Mouse (Mus musculus): Measurements from ENCODE around the gene Ubl7. TPM values are rescaled to one million over a fixed set of nuclear protein-coding genes. Genes with fewer than 3 reads are reported as not detected.
A peak's percentile ranks its signal among the peaks of the same experiment; 100 is the strongest.

Ubl7 gene
- polyA plus RNA-seq, 1 experiment from 2014 or later = 93.1 TPM

- Histone ChIP-seq H3K36me3 (ENCODE audit: control insufficient read depth, insufficient read depth, low read length) (no peaks in the 10 kb centered on the region), H3K9me3 (ENCODE audit: control insufficient read depth, low read length) (no peaks in the 10 kb centered on the region), H3K27ac (replicated peaks) (no peak overlapping the region; the same call in 1 of the 2 replicates), H3K9ac (ENCODE audit: low read length) (no peak overlapping the region), H3K4me3 (ENCODE audit: low read depth, low read length) (no peak overlapping the region), H3K27me3 (ENCODE audit: control insufficient read depth, insufficient read depth, low read length) (no peaks in the 10 kb centered on the region), H3K4me2 (replicated peaks; ENCODE audit: low read depth) (no peak overlapping the region), H3K4me1 (replicated peaks; ENCODE audit: control insufficient read depth, insufficient read depth) (peaks cover 5% of the 10 kb centered on the region; the same call in 1 of the 2 replicates)
- DNase-seq (ENCODE audit: low spot score) (no peak), ATAC-seq (ENCODE audit: low FRiP score, low TSS enrichment) (no peak)
- WGBS = 67% methylated on average over 11 of the region's 11 CpGs
- TF ChIP-seq CTCF (IDR thresholded peaks at IDR 0.05; ENCODE audit: low read depth) (no peak), EP300 (optimal IDR thresholded peaks at IDR 0.05) (no peak)
Observed at GRCm38 (mm10) chr9:57969736-57970495, 59.1 kb downstream of the Ubl7 start.

GRCm38 (mm10) chr9:57971413-57971812, 60.6 kb downstream of the Ubl7 start:
- DNase-seq (ENCODE audit: low spot score) (no peak), ATAC-seq (ENCODE audit: low FRiP score, low TSS enrichment) (no peak)
- Histone ChIP-seq H3K9me3 (ENCODE audit: control insufficient read depth, low read length) (no peaks in the 10 kb centered on the region), H3K27ac (replicated peaks) (no peak overlapping the region), H3K4me1 (replicated peaks; ENCODE audit: control insufficient read depth, insufficient read depth) (peaks cover 5% of the 10 kb centered on the region; the same call in 1 of the 2 replicates), H3K27me3 (ENCODE audit: control insufficient read depth, insufficient read depth, low read length) (no peaks in the 10 kb centered on the region), H3K36me3 (ENCODE audit: control insufficient read depth, insufficient read depth, low read length) (no peaks in the 10 kb centered on the region), H3K4me2 (replicated peaks; ENCODE audit: low read depth) (no peak overlapping the region), H3K4me3 (ENCODE audit: low read depth, low read length) (no peak overlapping the region), H3K9ac (ENCODE audit: low read length) (no peak overlapping the region)
- no peak for TF ChIP-seq EP300 (optimal IDR thresholded peaks at IDR 0.05)
- TF ChIP-seq CTCF (IDR thresholded peaks at IDR 0.05; ENCODE audit: low read depth) = no peak
- 77% methylated on average over 5 of the region's 5 CpGs for WGBS

GRCm38 (mm10) chr9:57972141-57972591, 61.4 kb downstream of the Ubl7 start:
- 58% methylated on average over 9 of the region's 9 CpGs for WGBS
- peaks cover 5% of the 10 kb centered on the region; the same call in 1 of the 2 replicates for H3K4me1 ChIP-seq (replicated peaks; ENCODE audit: control insufficient read depth, insufficient read depth)
- H3K4me3 ChIP-seq (ENCODE audit: low read depth, low read length) = no peak overlapping the region
- H3K36me3 ChIP-seq (ENCODE audit: control insufficient read depth, insufficient read depth, low read length) = no peaks in the 10 kb centered on the region
- H3K27ac ChIP-seq (replicated peaks) = peak overlapping the region; percentile 40; the same call in 1 of the 2 replicates
- ATAC-seq (ENCODE audit: low FRiP score, low TSS enrichment) (no peak), DNase-seq (ENCODE audit: low spot score) (no peak)
- H3K4me2 ChIP-seq (replicated peaks; ENCODE audit: low read depth) = no peak overlapping the region
- H3K27me3 ChIP-seq (ENCODE audit: control insufficient read depth, insufficient read depth, low read length) = no peaks in the 10 kb centered on the region
- no peak for TF ChIP-seq CTCF (IDR thresholded peaks at IDR 0.05; ENCODE audit: low read depth)
- no peak for TF ChIP-seq EP300 (optimal IDR thresholded peaks at IDR 0.05)
- H3K9ac ChIP-seq (ENCODE audit: low read length) = no peak overlapping the region
- no peaks in the 10 kb centered on the region for H3K9me3 ChIP-seq (ENCODE audit: control insufficient read depth, low read length)

GRCm38 (mm10) chr9:57972776-57973439, 62.1 kb downstream of the Ubl7 start:
- Histone ChIP-seq H3K4me2 (replicated peaks; ENCODE audit: low read depth) (no peak overlapping the region), H3K4me3 (ENCODE audit: low read depth, low read length) (no peak overlapping the region), H3K27me3 (ENCODE audit: control insufficient read depth, insufficient read depth, low read length) (no peaks in the 10 kb centered on the region), H3K4me1 (replicated peaks; ENCODE audit: control insufficient read depth, insufficient read depth) (peaks cover 5% of the 10 kb centered on the region; the same call in 1 of the 2 replicates), H3K36me3 (ENCODE audit: control insufficient read depth, insufficient read depth, low read length) (no peaks in the 10 kb centered on the region), H3K9me3 (ENCODE audit: control insufficient read depth, low read length) (no peaks in the 10 kb centered on the region), H3K27ac (replicated peaks) (peak overlapping the region; percentile 78), H3K9ac (ENCODE audit: low read length) (no peak overlapping the region)
- no peak for TF ChIP-seq CTCF (IDR thresholded peaks at IDR 0.05; ENCODE audit: low read depth)
- ATAC-seq (ENCODE audit: low FRiP score, low TSS enrichment) = peak; percentile 68
- WGBS = 39% methylated on average over 9 of the region's 9 CpGs
- DNase-seq (ENCODE audit: low spot score) = no peak

GRCm38 (mm10) chr9:57973440-57974066, 62.8 kb downstream of the Ubl7 start:
- no peaks in the 10 kb centered on the region for H3K27me3 ChIP-seq (ENCODE audit: control insufficient read depth, insufficient read depth, low read length)
- H3K9ac ChIP-seq (ENCODE audit: low read length) = no peak overlapping the region
- ATAC-seq (ENCODE audit: low FRiP score, low TSS enrichment) (peak; percentile 86), DNase-seq (ENCODE audit: low spot score) (peak; percentile 58)
- peak overlapping the region; percentile 78 for H3K27ac ChIP-seq (replicated peaks)
- no peak overlapping the region for H3K4me3 ChIP-seq (ENCODE audit: low read depth, low read length)
- peaks cover 5% of the 10 kb centered on the region; the same call in 1 of the 2 replicates for H3K4me1 ChIP-seq (replicated peaks; ENCODE audit: control insufficient read depth, insufficient read depth)
- no peak for TF ChIP-seq EP300 (optimal IDR thresholded peaks at IDR 0.05)
- TF ChIP-seq CTCF (IDR thresholded peaks at IDR 0.05; ENCODE audit: low read depth) = no peak
- H3K9me3 ChIP-seq (ENCODE audit: control insufficient read depth, low read length) = no peaks in the 10 kb centered on the region
- no peak overlapping the region for H3K4me2 ChIP-seq (replicated peaks; ENCODE audit: low read depth)
- H3K36me3 ChIP-seq (ENCODE audit: control insufficient read depth, insufficient read depth, low read length) = no peaks in the 10 kb centered on the region
- WGBS = 59% methylated on average over 6 of the region's 6 CpGs
